Mouse (Mus musculus): ENCODE results near the gene Vmn1r45. TPM values are rescaled to one million over a fixed set of nuclear protein-coding genes. Genes with fewer than 3 reads are reported as not detected.
"Not testable (repeated sequence)": the region's sequence is repeated elsewhere in the genome, so short reads cannot be mapped to it uniquely, and the experiment has no call there.

Vmn1r45 gene
- polyA plus RNA-seq (2017; shearing (Covaris generic)): not detected

- ATAC-seq: not testable (repeated sequence)
These were observed at the start of gene Vmn1r45 for GRCm38 (mm10) chr6:89940498-89940897. TSS of gene Vmn1r45 (minus strand) at chr6:89940598.

DNA sequence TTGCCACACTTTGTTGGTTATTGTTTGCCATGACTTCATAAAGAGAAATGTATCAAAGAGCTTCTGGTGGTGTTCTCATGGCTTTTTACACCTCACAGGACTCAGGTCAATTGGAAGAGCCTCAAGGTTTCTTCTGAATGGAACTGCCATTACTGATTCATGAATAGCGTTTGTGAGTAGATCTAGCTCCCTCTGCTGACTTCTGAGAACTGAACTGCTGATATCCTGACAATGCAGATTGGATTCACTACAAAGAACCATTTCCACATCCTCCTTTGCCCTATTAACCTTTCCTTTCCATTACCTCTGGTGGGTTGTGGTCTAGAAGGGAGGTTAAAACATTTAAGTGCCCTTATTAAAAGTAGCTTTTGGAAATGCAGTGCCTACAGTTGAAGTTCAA lies 45.6 kb upstream of the Vmn1r45 start:
- no peak for ATAC-seq

DNA sequence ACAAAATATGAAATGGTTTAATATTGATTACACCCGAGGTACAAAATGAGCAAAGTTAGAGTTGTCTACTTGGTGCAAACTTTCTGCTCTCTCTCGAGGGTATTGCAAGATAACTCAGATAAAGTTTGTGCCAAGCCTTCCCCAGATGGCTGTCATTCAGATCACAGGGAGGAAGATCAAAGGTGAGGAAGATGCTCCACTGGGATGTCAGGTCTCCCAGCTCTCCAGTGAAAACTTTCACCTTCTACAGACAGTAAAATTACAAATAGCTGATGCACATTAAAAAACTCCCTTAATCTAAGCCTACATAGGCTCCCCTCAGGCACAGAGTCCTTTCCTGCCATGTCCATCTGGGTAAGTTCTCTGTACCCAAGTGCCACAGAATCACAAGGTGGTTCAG lies 28.6 kb upstream of the Vmn1r45 start, which contains the start of gene Vmn1r46:
TSS of gene Vmn1r46 (plus strand) at position 301 of the 400 bp plus-strand sequence.
- ATAC-seq: no peak

- no peak for ATAC-seq
These were observed 25.9 kb upstream of the Vmn1r45 start for GRCm38 (mm10) chr6:89966341-89966740.

DNA sequence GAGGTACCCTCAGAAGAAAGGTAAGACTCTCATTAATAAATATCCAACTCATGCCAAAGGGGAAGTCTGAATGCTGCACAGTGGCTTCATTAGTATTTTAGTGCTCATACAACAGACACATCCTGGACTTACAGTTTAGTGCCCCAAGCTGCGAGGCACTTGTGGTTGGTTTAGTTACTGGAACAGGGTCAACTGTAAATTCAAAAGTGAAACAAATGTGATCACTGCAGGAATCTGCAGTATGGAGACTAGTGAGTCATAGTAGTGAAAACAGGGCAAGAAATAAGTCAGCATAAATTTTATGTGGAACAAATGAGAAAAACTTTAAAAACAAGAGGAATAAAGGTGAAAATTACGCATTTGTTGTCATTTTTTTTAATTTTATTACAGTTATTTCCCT lies 13.2 kb upstream of the Vmn1r45 start:
- no peak for ATAC-seq

- ATAC-seq: no peak
These were observed 528 bp upstream of the Vmn1r45 start for GRCm38 (mm10) chr6:89940926-89941325.

- no peak for ATAC-seq
These were observed 56.6 kb downstream of the Vmn1r45 start for GRCm38 (mm10) chr6:89883812-89884211.

DNA sequence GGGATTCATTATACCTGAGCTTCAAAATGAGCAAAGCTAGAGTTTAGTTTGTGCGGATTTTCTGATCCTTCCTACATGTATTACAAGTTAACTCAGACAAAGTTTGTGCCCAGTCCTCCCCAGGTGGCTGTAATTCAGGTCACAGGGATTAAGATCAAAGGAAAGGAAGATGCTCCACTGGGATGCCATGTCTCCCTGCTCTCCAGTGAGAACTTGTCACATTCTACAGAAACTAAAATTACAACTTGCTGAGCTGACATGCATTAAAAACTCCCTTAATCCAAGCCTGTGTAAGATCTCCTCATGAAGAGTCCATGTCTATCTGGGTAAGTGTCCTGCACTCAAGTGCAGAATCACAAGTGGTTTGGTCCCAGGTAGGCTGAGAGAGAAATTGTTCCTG lies 57.0 kb downstream of the Vmn1r45 start, which contains the start of gene Vmn1r44:
TSS of gene Vmn1r44 (plus strand) at position 301 of the 400 bp plus-strand sequence.
- no peak for ATAC-seq

Other genes starting within 250 kb of the Vmn1r45 start
- not detected for gene Vmn1r40, start 233.1 kb downstream of the Vmn1r45 start, polyA plus RNA-seq (2017; shearing (Covaris generic))
- not detected for gene Vmn1r41, start 199.8 kb downstream of the Vmn1r45 start, polyA plus RNA-seq (2017; shearing (Covaris generic))
- not detected for gene Vmn1r42, start 64.2 kb downstream of the Vmn1r45 start, polyA plus RNA-seq (2017; shearing (Covaris generic))
- gene Vmn1r43, start 64.2 kb downstream of the Vmn1r45 start, polyA plus RNA-seq (2017; shearing (Covaris generic)): not detected
- gene Vmn1r44, start 56.9 kb downstream of the Vmn1r45 start, polyA plus RNA-seq (2017; shearing (Covaris generic)): not detected
- gene Vmn1r46, start 28.7 kb upstream of the Vmn1r45 start, polyA plus RNA-seq (2017; shearing (Covaris generic)): under 1 TPM in 1 of 2 experiments, not detected in 1; 0.12 TPM
- gene Vmn1r47, start 75.5 kb upstream of the Vmn1r45 start, polyA plus RNA-seq (2017; shearing (Covaris generic)): not detected
- not detected for gene Vmn1r48, start 96.2 kb upstream of the Vmn1r45 start, polyA plus RNA-seq (2017; shearing (Covaris generic))
- gene Vmn1r49, start 137.9 kb upstream of the Vmn1r45 start, polyA plus RNA-seq (2017; shearing (Covaris generic)): not detected
- gene Vmn1r50, start 160.8 kb upstream of the Vmn1r45 start, polyA plus RNA-seq (2017; shearing (Covaris generic)): not detected
- not detected for gene Vmn1r51, start 182.0 kb upstream of the Vmn1r45 start, polyA plus RNA-seq (2017; shearing (Covaris generic))
- not detected for gene Vmn1r52, start 234.2 kb upstream of the Vmn1r45 start, polyA plus RNA-seq (2017; shearing (Covaris generic))

Data from activated CD4-positive, CD25-positive, alpha-beta regulatory T cell, adult 4 months (primary cell).